Mouse (Mus musculus): Measurements from ENCODE around the gene Sergef.
A peak's percentile ranks its signal among the peaks of the same experiment; 100 is the strongest.

The Sergef gene

GRCm38 (mm10) chr7:46453930-46454679 lies 185.5 kb downstream of the Sergef start:
- DNase-seq (ENCODE audit: low read depth, low spot score), result no peak

GRCm38 (mm10) chr7:46448922-46449645 lies 190.5 kb downstream of the Sergef start:
- DNase-seq (ENCODE audit: low read depth, low spot score), result peak; percentile 11

- no peak for DNase-seq (ENCODE audit: low read depth, low spot score)
Measured at GRCm38 (mm10) chr7:46447473-46448165, 192.0 kb downstream of the Sergef start.

GRCm38 (mm10) chr7:46445896-46446295 lies 193.7 kb downstream of the Sergef start:
- DNase-seq (ENCODE audit: low read depth, low spot score), result no peak

- no peak for DNase-seq (ENCODE audit: low read depth, low spot score)
Measured at GRCm38 (mm10) chr7:46443163-46443562, 196.4 kb downstream of the Sergef start.

- no peak for DNase-seq (ENCODE audit: low read depth, low spot score)
Measured at GRCm38 (mm10) chr7:46438537-46439141, 201.0 kb downstream of the Sergef start.

GRCm38 (mm10) chr7:46435833-46436232 lies 203.8 kb downstream of the Sergef start:
- DNase-seq (ENCODE audit: low read depth, low spot score), result no peak

GRCm38 (mm10) chr7:46433874-46434273 lies 205.7 kb downstream of the Sergef start:
- no peak for DNase-seq (ENCODE audit: low read depth, low spot score)

GRCm38 (mm10) chr7:46425012-46425411 lies 214.6 kb downstream of the Sergef start:
- DNase-seq (ENCODE audit: low read depth, low spot score), result no peak

GRCm38 (mm10) chr7:46423951-46424350 lies 215.7 kb downstream of the Sergef start:
- no peak for DNase-seq (ENCODE audit: low read depth, low spot score)

- peak; percentile 57 for DNase-seq (ENCODE audit: low read depth, low spot score)
Measured at GRCm38 (mm10) chr7:46422764-46423412, 216.7 kb downstream of the Sergef start.

- DNase-seq (ENCODE audit: low read depth, low spot score), result no peak
Measured at GRCm38 (mm10) chr7:46422052-46422763, 217.4 kb downstream of the Sergef start.

GRCm38 (mm10) chr7:46421535-46421934 lies 218.1 kb downstream of the Sergef start:
- no peak for DNase-seq (ENCODE audit: low read depth, low spot score)

- no peak for DNase-seq (ENCODE audit: low read depth, low spot score)
Measured at GRCm38 (mm10) chr7:46418102-46418622, 221.4 kb downstream of the Sergef start.

GRCm38 (mm10) chr7:46417467-46417866 lies 222.1 kb downstream of the Sergef start:
- DNase-seq (ENCODE audit: low read depth, low spot score), result no peak

GRCm38 (mm10) chr7:46415818-46416425 lies 223.7 kb downstream of the Sergef start:
- DNase-seq (ENCODE audit: low read depth, low spot score), result no peak

GRCm38 (mm10) chr7:46413959-46414725 lies 225.5 kb downstream of the Sergef start:
- no peak for DNase-seq (ENCODE audit: low read depth, low spot score)

GRCm38 (mm10) chr7:46412823-46413222 lies 226.8 kb downstream of the Sergef start:
- DNase-seq (ENCODE audit: low read depth, low spot score), result no peak

GRCm38 (mm10) chr7:46410727-46411126 lies 228.9 kb downstream of the Sergef start:
- DNase-seq (ENCODE audit: low read depth, low spot score), result no peak

Data from CD4-positive helper T cell, adult 2 months (primary cell).